Mouse (Mus musculus): ENCODE data around the gene Lgalsl. TPM values are rescaled to one million over a fixed set of nuclear protein-coding genes. Genes with fewer than 3 reads are reported as not detected.

The Lgalsl gene
- polyA plus RNA-seq, 1 experiment from 2014 or later = 26.0 TPM

GRCm38 (mm10) chr11:20806659-20807058, 24.2 kb downstream of the Lgalsl start:
- no peaks in the 10 kb centered on the region for H3K4me1 ChIP-seq (ENCODE audit: control insufficient read depth, insufficient read depth, low read length)
- DNase-seq (ENCODE audit: low spot score) (no peak), ATAC-seq (ENCODE audit: insufficient read depth, low FRiP score, low TSS enrichment) (no peak)
- no peaks in the 10 kb centered on the region for H3K9me3 ChIP-seq (ENCODE audit: control insufficient read depth, low read length)
- H3K4me3 ChIP-seq (ENCODE audit: low read depth, low read length) = no peak overlapping the region
- H3K9ac ChIP-seq (ENCODE audit: low read length) = no peak overlapping the region
- WGBS = 90% methylated on average over 5 of the region's 5 CpGs
- H3K27me3 ChIP-seq (ENCODE audit: control insufficient read depth, insufficient read depth, low read length) = no peaks in the 10 kb centered on the region
- no peak overlapping the region for H3K4me2 ChIP-seq (ENCODE audit: low read depth)
- no peaks in the 10 kb centered on the region for H3K36me3 ChIP-seq (ENCODE audit: control insufficient read depth, insufficient read depth, low read length)
- no peak overlapping the region for H3K27ac ChIP-seq (ENCODE audit: low read depth, low read length)

- Histone ChIP-seq H3K4me3 (ENCODE audit: low read depth, low read length) (no peak overlapping the region), H3K9me3 (ENCODE audit: control insufficient read depth, low read length) (no peaks in the 10 kb centered on the region), H3K27ac (ENCODE audit: low read depth, low read length) (no peak overlapping the region), H3K27me3 (ENCODE audit: control insufficient read depth, insufficient read depth, low read length) (no peaks in the 10 kb centered on the region), H3K9ac (ENCODE audit: low read length) (no peak overlapping the region), H3K4me2 (ENCODE audit: low read depth) (no peak overlapping the region), H3K4me1 (ENCODE audit: control insufficient read depth, insufficient read depth, low read length) (no peaks in the 10 kb centered on the region), H3K36me3 (ENCODE audit: control insufficient read depth, insufficient read depth, low read length) (no peaks in the 10 kb centered on the region)
- DNase-seq (ENCODE audit: low spot score) (no peak), ATAC-seq (ENCODE audit: insufficient read depth, low FRiP score, low TSS enrichment) (no peak)
- WGBS = 64% methylated on average over 4 of the region's 4 CpGs
Observed at GRCm38 (mm10) chr11:20805604-20806249, 25.1 kb downstream of the Lgalsl start.

GRCm38 (mm10) chr11:20804416-20804815, 26.4 kb downstream of the Lgalsl start:
- 94% methylated on average over 4 of the region's 4 CpGs for WGBS
- DNase-seq (ENCODE audit: low spot score) (no peak), ATAC-seq (ENCODE audit: insufficient read depth, low FRiP score, low TSS enrichment) (no peak)
- Histone ChIP-seq H3K9me3 (ENCODE audit: control insufficient read depth, low read length) (no peaks in the 10 kb centered on the region), H3K4me3 (ENCODE audit: low read depth, low read length) (no peak overlapping the region), H3K4me2 (ENCODE audit: low read depth) (no peak overlapping the region), H3K27me3 (ENCODE audit: control insufficient read depth, insufficient read depth, low read length) (no peaks in the 10 kb centered on the region), H3K9ac (ENCODE audit: low read length) (no peak overlapping the region), H3K36me3 (ENCODE audit: control insufficient read depth, insufficient read depth, low read length) (no peaks in the 10 kb centered on the region), H3K27ac (ENCODE audit: low read depth, low read length) (no peak overlapping the region), H3K4me1 (ENCODE audit: control insufficient read depth, insufficient read depth, low read length) (no peaks in the 10 kb centered on the region)

GRCm38 (mm10) chr11:20800277-20801092, 30.4 kb downstream of the Lgalsl start:
- H3K9ac ChIP-seq (ENCODE audit: low read length) = no peak overlapping the region
- H3K36me3 ChIP-seq (ENCODE audit: control insufficient read depth, insufficient read depth, low read length) = no peaks in the 10 kb centered on the region
- H3K27me3 ChIP-seq (ENCODE audit: control insufficient read depth, insufficient read depth, low read length) = no peaks in the 10 kb centered on the region
- H3K4me3 ChIP-seq (ENCODE audit: low read depth, low read length) = no peak overlapping the region
- DNase-seq (ENCODE audit: low spot score) = peak; percentile 32
- H3K4me1 ChIP-seq (ENCODE audit: control insufficient read depth, insufficient read depth, low read length) = no peaks in the 10 kb centered on the region
- WGBS = 35% methylated on average over 14 of the region's 14 CpGs
- 0 out of 2 replicates have a peak overlapping the region, but pooled peaks have one; percentile 5 for H3K4me2 ChIP-seq (ENCODE audit: low read depth)
- H3K27ac ChIP-seq (ENCODE audit: low read depth, low read length) = no peak overlapping the region
- H3K9me3 ChIP-seq (ENCODE audit: control insufficient read depth, low read length) = no peaks in the 10 kb centered on the region
- no peak for ATAC-seq (ENCODE audit: insufficient read depth, low FRiP score, low TSS enrichment)

GRCm38 (mm10) chr11:20797841-20798240, 33.0 kb downstream of the Lgalsl start:
- 90% methylated on average over 6 of the region's 6 CpGs for WGBS
- Histone ChIP-seq H3K4me2 (ENCODE audit: low read depth) (no peak overlapping the region), H3K4me1 (ENCODE audit: control insufficient read depth, insufficient read depth, low read length) (no peaks in the 10 kb centered on the region), H3K27me3 (ENCODE audit: control insufficient read depth, insufficient read depth, low read length) (no peaks in the 10 kb centered on the region), H3K9ac (ENCODE audit: low read length) (no peak overlapping the region), H3K9me3 (ENCODE audit: control insufficient read depth, low read length) (no peaks in the 10 kb centered on the region), H3K4me3 (ENCODE audit: low read depth, low read length) (no peak overlapping the region), H3K36me3 (ENCODE audit: control insufficient read depth, insufficient read depth, low read length) (no peaks in the 10 kb centered on the region), H3K27ac (ENCODE audit: low read depth, low read length) (no peak overlapping the region)
- DNase-seq (ENCODE audit: low spot score) (no peak), ATAC-seq (ENCODE audit: insufficient read depth, low FRiP score, low TSS enrichment) (no peak)

- H3K4me2 ChIP-seq (ENCODE audit: low read depth) = no peak overlapping the region
- H3K4me3 ChIP-seq (ENCODE audit: low read depth, low read length) = no peak overlapping the region
- no peaks in the 10 kb centered on the region for H3K4me1 ChIP-seq (ENCODE audit: control insufficient read depth, insufficient read depth, low read length)
- no peak for ATAC-seq (ENCODE audit: insufficient read depth, low FRiP score, low TSS enrichment)
- no peaks in the 10 kb centered on the region for H3K9me3 ChIP-seq (ENCODE audit: control insufficient read depth, low read length)
- no peaks in the 10 kb centered on the region for H3K36me3 ChIP-seq (ENCODE audit: control insufficient read depth, insufficient read depth, low read length)
- H3K9ac ChIP-seq (ENCODE audit: low read length) = no peak overlapping the region
- no peak overlapping the region for H3K27ac ChIP-seq (ENCODE audit: low read depth, low read length)
- no peak for DNase-seq (ENCODE audit: low spot score)
- WGBS = 70% methylated on average over 2 of the region's 2 CpGs
- no peaks in the 10 kb centered on the region for H3K27me3 ChIP-seq (ENCODE audit: control insufficient read depth, insufficient read depth, low read length)
Observed at GRCm38 (mm10) chr11:20795466-20795865, 35.4 kb downstream of the Lgalsl start.

- Histone ChIP-seq H3K9me3 (ENCODE audit: control insufficient read depth, low read length) (no peaks in the 10 kb centered on the region), H3K27me3 (ENCODE audit: control insufficient read depth, insufficient read depth, low read length) (no peaks in the 10 kb centered on the region), H3K36me3 (ENCODE audit: control insufficient read depth, insufficient read depth, low read length) (no peaks in the 10 kb centered on the region), H3K4me2 (ENCODE audit: low read depth) (no peak overlapping the region), H3K27ac (ENCODE audit: low read depth, low read length) (no peak overlapping the region), H3K9ac (ENCODE audit: low read length) (no peak overlapping the region), H3K4me3 (ENCODE audit: low read depth, low read length) (no peak overlapping the region), H3K4me1 (ENCODE audit: control insufficient read depth, insufficient read depth, low read length) (no peaks in the 10 kb centered on the region)
- ATAC-seq (ENCODE audit: insufficient read depth, low FRiP score, low TSS enrichment) (peak; percentile 35; the same call in 1 of the 2 replicates), DNase-seq (ENCODE audit: low spot score) (no peak)
- WGBS = 60% methylated on average over 11 of the region's 11 CpGs
Observed at GRCm38 (mm10) chr11:20794913-20795254, 36.0 kb downstream of the Lgalsl start.

- no peaks in the 10 kb centered on the region for H3K36me3 ChIP-seq (ENCODE audit: control insufficient read depth, insufficient read depth, low read length)
- H3K4me3 ChIP-seq (ENCODE audit: low read depth, low read length) = no peak overlapping the region
- 32% methylated on average over 10 of the region's 10 CpGs for WGBS
- H3K9ac ChIP-seq (ENCODE audit: low read length) = no peak overlapping the region
- peak; percentile 85 for ATAC-seq (ENCODE audit: insufficient read depth, low FRiP score, low TSS enrichment)
- no peaks in the 10 kb centered on the region for H3K4me1 ChIP-seq (ENCODE audit: control insufficient read depth, insufficient read depth, low read length)
- H3K4me2 ChIP-seq (ENCODE audit: low read depth) = no peak overlapping the region
- H3K9me3 ChIP-seq (ENCODE audit: control insufficient read depth, low read length) = no peaks in the 10 kb centered on the region
- no peaks in the 10 kb centered on the region for H3K27me3 ChIP-seq (ENCODE audit: control insufficient read depth, insufficient read depth, low read length)
- peak; percentile 83 for DNase-seq (ENCODE audit: low spot score)
- no peak overlapping the region for H3K27ac ChIP-seq (ENCODE audit: low read depth, low read length)
Observed at GRCm38 (mm10) chr11:20794196-20794912, 36.5 kb downstream of the Lgalsl start.
